Mouse (Mus musculus) hindbrain, embryonic 11.5 days (tissue): ENCODE data around the gene Gm49342. TPM values are rescaled to one million over a fixed set of nuclear protein-coding genes. Genes with fewer than 3 reads are reported as not detected.
"Not testable (repeated sequence)": the region's sequence is repeated elsewhere in the genome, so short reads cannot be mapped to it uniquely, and the experiment has no call there.

Experiments used
- ATAC-seq: fragments of 200-750 bp; cut with Nextera tagmentation; 2 replicates; pipeline ENCODE4 v1.8.0; 2017; ENCODE audit warnings: mild to moderate bottlenecking, moderate TSS enrichment, moderate library complexity; ENCODE audit not compliant: low FRiP score
- DNase-seq: peaks from one replicate; pipeline ENCODE4 v3.0.0-alpha.2; 2015; ENCODE audit warnings: low spot score
- H3K27ac ChIP-seq: fragments of 300-500 bp; sonication (generic); 2 replicates; pipeline ENCODE4 v1.5.1; 2014; ENCODE audit warnings: mild to moderate bottlenecking, low read depth, low read length
- H3K27me3 ChIP-seq: fragments of 300-500 bp; sonication (generic); 2 replicates; pipeline ENCODE4 v1.6.1; 2014; ENCODE audit warnings: mild to moderate bottlenecking, low read length, moderate library complexity, mixed read lengths; ENCODE audit not compliant: control insufficient read depth, insufficient read depth
- H3K36me3 ChIP-seq: fragments of 300-500 bp; sonication (generic); 2 replicates; pipeline ENCODE4 v1.6.1; 2014; ENCODE audit warnings: mild to moderate bottlenecking, low read length, moderate library complexity, mixed read lengths; ENCODE audit not compliant: control insufficient read depth, insufficient read depth
- H3K4me1 ChIP-seq: fragments of 300-500 bp; sonication (generic); replicated peaks from 2 replicates; pipeline ENCODE4 v1.6.1; 2014; ENCODE audit warnings: low read length, mixed read lengths; ENCODE audit not compliant: control insufficient read depth, insufficient read depth
- H3K4me2 ChIP-seq: fragments of 300-500 bp; sonication (generic); replicated peaks from 2 replicates; pipeline ENCODE4 v1.6.1; 2014; ENCODE audit warnings: mild to moderate bottlenecking, low read depth, low read length
- H3K4me3 ChIP-seq: fragments of 300-500 bp; sonication (generic); 2 replicates; pipeline ENCODE4 v1.5.1; 2014; ENCODE audit warnings: low read depth, low read length
- H3K9ac ChIP-seq: fragments of 300-500 bp; sonication (generic); 2 replicates; pipeline ENCODE4 v1.6.1; 2014; ENCODE audit warnings: low read depth, low read length
- H3K9me3 ChIP-seq: fragments of 300-500 bp; sonication (generic); 2 replicates; pipeline ENCODE4 v1.6.1; 2016; ENCODE audit warnings: low read length; ENCODE audit not compliant: control insufficient read depth
- WGBS: fragments of 180-500 bp; shearing (Covaris S2); extraction: QIAGEN DNeasy Blood & Tissue Kit; methylation state at CpG from one replicate; pipeline ENCODE4 v1.1.7; 2014; 5-methylcytosine and 5-hydroxymethylcytosine counted together
- polyA plus RNA-seq: library from polyadenylated mRNA; unstranded; fragments of >200 nt; fragmentation: Nextera tagmentation; extraction: Ambion mirVana; gene quantifications from 2 replicates; pipeline ENCODE4 v1.2.1, GENCODE M21; 2014

The Gm49342 gene
- polyA plus RNA-seq, 1 experiment from 2014 or later = not detected

- not testable (repeated sequence) for H3K4me2 ChIP-seq, H3K36me3 ChIP-seq, H3K4me3 ChIP-seq, H3K9me3 ChIP-seq, H3K27ac ChIP-seq, ATAC-seq, H3K4me1 ChIP-seq, H3K27me3 ChIP-seq, DNase-seq, H3K9ac ChIP-seq
Measured at GRCm38 (mm10) chr14:50905327-50905726, 39.0 kb upstream of the Gm49342 start.

DNA sequence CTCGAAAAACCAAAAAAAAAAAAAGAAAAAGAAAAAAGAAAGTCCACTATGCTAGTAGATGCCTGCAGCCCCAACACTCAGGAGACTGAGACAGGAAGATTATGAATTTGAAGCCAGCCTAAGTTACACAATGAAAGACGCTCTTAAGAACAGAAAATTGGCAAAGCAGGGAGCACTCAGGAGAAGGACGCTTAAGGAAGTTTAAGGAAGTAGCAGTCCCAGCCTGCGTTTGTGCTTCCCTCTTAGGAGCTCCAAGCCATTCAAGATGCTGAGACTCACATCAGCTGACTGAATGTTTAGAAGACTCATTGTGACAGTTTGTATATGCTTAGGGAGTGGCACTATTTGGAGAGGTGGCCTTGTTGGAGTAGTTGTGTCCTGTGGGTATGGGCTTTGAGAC lies 36.2 kb upstream of the Gm49342 start:
- DNase-seq (no peak), ATAC-seq (no peak)
- no peaks in the 10 kb centered on the region for H3K9me3 ChIP-seq
- H3K9ac ChIP-seq = no peak overlapping the region
- H3K27ac ChIP-seq = no peak overlapping the region
- 79% methylated on average over 4 of the region's 4 CpGs for WGBS
- no peak overlapping the region for H3K4me2 ChIP-seq
- no peak overlapping the region for H3K4me3 ChIP-seq
- H3K4me1 ChIP-seq = no peaks in the 10 kb centered on the region; the same call in 1 of the 2 replicates
- H3K36me3 ChIP-seq = no peaks in the 10 kb centered on the region
- no peaks in the 10 kb centered on the region for H3K27me3 ChIP-seq

GRCm38 (mm10) chr14:50911356-50911755 lies 33.0 kb upstream of the Gm49342 start:
- no peaks in the 10 kb centered on the region for H3K9me3 ChIP-seq
- ATAC-seq (no peak), DNase-seq (no peak)
- H3K36me3 ChIP-seq = peaks cover 2% of the 10 kb centered on the region; the same call in 1 of the 2 replicates
- no peak overlapping the region for H3K9ac ChIP-seq
- no peak overlapping the region for H3K4me3 ChIP-seq
- H3K27ac ChIP-seq = no peak overlapping the region
- no peak overlapping the region for H3K4me2 ChIP-seq
- WGBS = 65% methylated on average over 3 of the region's 3 CpGs
- H3K27me3 ChIP-seq = no peaks in the 10 kb centered on the region
- no peaks in the 10 kb centered on the region for H3K4me1 ChIP-seq

DNA sequence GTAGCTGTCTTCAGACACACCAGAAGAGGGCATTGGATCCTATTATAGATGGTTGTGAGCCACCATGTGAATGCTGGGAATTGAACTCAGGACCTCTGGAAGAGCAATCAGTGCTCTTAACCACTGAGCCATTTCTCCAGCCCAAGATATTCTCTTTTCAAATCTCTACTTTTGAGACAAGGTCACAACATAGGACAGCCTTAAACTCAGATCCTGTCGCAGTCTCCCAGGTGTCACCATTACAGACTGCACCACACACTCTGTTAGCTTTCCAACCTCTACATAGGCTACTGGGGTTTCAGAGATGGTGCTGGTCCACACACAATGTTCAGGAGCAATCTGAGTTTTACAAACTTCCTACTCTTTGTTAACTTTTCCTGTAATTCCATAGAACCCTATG lies 20.9 kb upstream of the Gm49342 start:
- not testable (repeated sequence) for H3K4me1 ChIP-seq, H3K36me3 ChIP-seq, H3K9me3 ChIP-seq, ATAC-seq, H3K9ac ChIP-seq, H3K27me3 ChIP-seq, DNase-seq, H3K27ac ChIP-seq
- H3K4me2 ChIP-seq = peak overlapping the region; percentile 59
- WGBS = 95% methylated on average over 1 of the region's 1 CpGs
- peak overlapping the region; percentile 82; the same call in 1 of the 2 replicates for H3K4me3 ChIP-seq

DNA sequence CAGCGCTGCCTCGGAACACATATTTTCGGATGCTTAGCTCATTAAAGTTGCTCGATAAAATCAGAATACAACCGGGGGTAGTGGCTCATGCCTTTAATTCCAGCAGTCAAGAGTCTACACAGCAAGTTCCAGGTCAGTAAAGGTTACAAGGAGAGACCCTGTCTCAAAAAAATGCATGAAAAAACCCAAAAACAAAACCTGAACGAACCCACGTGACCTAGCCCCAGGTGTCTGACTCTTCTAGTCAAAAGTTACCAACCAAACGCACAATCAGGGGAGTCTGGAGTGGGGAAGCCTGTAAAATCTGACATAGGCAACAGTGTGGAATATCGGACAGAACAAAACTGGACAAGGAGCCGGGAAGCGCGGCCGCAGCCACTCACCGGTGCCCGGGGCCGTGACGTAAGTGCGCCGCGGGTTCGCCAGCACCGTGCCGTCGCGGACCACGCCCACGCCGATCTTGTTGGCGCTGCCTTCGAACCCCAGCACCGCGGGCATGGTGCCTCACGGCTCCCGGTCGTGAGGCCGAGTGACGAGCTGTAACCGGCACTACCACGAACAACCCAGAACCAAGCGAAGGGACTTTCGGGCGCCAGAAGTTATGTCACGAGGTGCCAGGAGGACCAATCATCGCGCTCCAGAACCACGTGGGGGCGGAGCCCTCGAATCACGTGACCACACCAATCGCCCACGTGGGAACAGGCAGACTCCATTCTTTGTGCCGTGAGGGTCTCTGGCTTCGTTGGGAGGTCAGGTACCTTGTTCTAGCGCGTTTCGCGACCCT lies 19.8 kb upstream of the Gm49342 start, which contains the start of the genes Osgep and Apex1:
TSS of gene Osgep (minus strand) at position 613 of the 784 bp plus-strand sequence.
TSS of gene Apex1 (plus strand) at position 688 of the 784 bp plus-strand sequence.
- Histone ChIP-seq H3K27me3 (no peaks in the 10 kb centered on the region), H3K4me2 (peak within 1 kb of the TSS; percentile 59), H3K4me3 (peak within 1 kb of the TSS; percentile 82), H3K4me1 (no peaks in the 10 kb centered on the region; the same call in 1 of the 2 replicates), H3K9me3 (no peaks in the 10 kb centered on the region), H3K27ac (peak within 1 kb of the TSS; percentile 80), H3K36me3 (peaks cover 6% of the 10 kb centered on the region; the same call in 1 of the 2 replicates), H3K9ac (peak within 1 kb of the TSS; percentile 88)
- DNase-seq (peak; percentile 98), ATAC-seq (peak; percentile 94)
- WGBS = under 1% methylated on average over 54 of the region's 57 CpGs

DNA sequence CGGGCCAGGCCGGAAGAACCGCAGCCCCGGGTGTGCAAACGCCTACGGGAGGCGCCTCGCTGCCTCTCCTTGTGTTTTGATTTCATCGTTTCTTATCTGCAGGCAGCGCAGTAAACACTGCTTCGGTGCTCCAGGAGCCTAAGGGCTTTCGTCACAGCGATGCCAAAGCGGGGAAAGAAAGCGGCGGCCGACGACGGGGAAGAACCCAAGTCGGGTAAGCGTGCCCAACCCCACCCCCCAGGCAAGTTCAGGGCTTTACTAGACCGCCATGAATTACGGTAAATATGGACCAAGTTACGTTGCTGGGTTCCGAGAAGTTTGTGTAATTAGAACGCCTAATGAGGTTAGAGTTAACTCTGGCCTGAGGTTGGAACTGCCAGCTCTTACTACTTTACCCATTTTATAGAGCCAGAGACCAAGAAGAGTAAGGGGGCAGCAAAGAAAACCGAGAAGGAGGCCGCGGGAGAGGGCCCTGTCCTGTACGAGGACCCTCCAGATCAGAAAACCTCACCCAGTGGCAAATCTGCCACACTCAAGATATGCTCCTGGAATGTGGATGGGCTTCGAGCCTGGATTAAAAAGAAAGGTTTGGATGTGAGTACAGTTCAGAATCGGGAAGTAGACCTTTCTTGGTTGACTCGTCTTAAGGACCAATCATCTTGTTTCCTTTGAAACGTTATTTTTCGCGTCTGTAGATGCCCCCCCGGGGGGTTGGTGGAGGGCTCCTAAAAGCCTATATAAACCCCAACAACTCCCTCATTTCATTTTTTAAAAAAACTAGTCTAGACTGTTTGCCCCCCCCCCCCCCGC lies 19.0 kb upstream of the Gm49342 start:
- H3K4me3 ChIP-seq = peak overlapping the region; percentile 82
- H3K36me3 ChIP-seq = peaks cover 6% of the 10 kb centered on the region; the same call in 1 of the 2 replicates
- 0 out of 2 replicates have a peak, but pooled peaks have one; percentile 2 for ATAC-seq
- no peaks in the 10 kb centered on the region for H3K27me3 ChIP-seq
- no peaks in the 10 kb centered on the region; the same call in 1 of the 2 replicates for H3K4me1 ChIP-seq
- peak overlapping the region; percentile 80 for H3K27ac ChIP-seq
- whole genome bisulfite sequencing = 2% methylated on average over 38 of the region's 38 CpGs
- peak overlapping the region; percentile 51 for H3K4me2 ChIP-seq
- no peak for DNase-seq
- peak overlapping the region; percentile 88 for H3K9ac ChIP-seq
- H3K9me3 ChIP-seq = no peaks in the 10 kb centered on the region

GRCm38 (mm10) chr14:50927366-50927765 lies 17.0 kb upstream of the Gm49342 start:
- no peak overlapping the region for H3K4me3 ChIP-seq
- H3K9ac ChIP-seq = no peak overlapping the region
- peaks cover 6% of the 10 kb centered on the region; the same call in 1 of the 2 replicates for H3K36me3 ChIP-seq
- 64% methylated on average over 3 of the region's 3 CpGs for WGBS
- DNase-seq (no peak), ATAC-seq (no peak)
- H3K4me1 ChIP-seq = no peaks in the 10 kb centered on the region; the same call in 1 of the 2 replicates
- H3K9me3 ChIP-seq = no peaks in the 10 kb centered on the region
- no peaks in the 10 kb centered on the region for H3K27me3 ChIP-seq
- no peak overlapping the region for H3K4me2 ChIP-seq
- H3K27ac ChIP-seq = no peak overlapping the region

DNA sequence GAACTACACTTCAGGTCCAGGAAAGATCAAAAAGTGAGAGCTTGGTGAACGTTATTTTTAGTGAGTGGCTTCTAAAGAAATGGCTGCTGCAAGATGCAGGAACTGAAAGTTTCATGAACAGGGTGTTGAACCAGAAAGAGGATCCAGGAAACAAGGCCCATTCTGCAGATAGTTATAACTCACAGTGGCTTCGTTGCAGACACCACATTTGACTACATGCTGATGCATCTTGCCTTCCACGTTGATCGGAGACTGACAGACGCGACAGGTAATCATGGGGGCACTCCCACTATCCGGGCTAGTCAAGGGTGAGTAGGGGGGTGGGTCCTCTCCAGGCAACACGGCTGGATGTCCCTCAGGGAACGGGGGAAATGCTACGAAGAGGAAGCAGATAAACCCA lies 14.4 kb upstream of the Gm49342 start:
- peaks cover 6% of the 10 kb centered on the region; the same call in 1 of the 2 replicates for H3K36me3 ChIP-seq
- H3K4me2 ChIP-seq = peak overlapping the region; percentile 84
- no peak for ATAC-seq
- no peaks in the 10 kb centered on the region; the same call in 1 of the 2 replicates for H3K4me1 ChIP-seq
- peak; percentile 21 for DNase-seq
- peak overlapping the region; percentile 97 for H3K4me3 ChIP-seq
- 20% methylated on average over 10 of the region's 10 CpGs for WGBS
- no peaks in the 10 kb centered on the region for H3K27me3 ChIP-seq
- H3K9me3 ChIP-seq = no peaks in the 10 kb centered on the region
- no peak overlapping the region for H3K27ac ChIP-seq
- peak overlapping the region; percentile 97 for H3K9ac ChIP-seq
